Mouse (Mus musculus) midbrain, embryonic 15.5 days (tissue): ENCODE results near the gene Dscaml1. TPM values are rescaled to one million over a fixed set of nuclear protein-coding genes. Genes with fewer than 3 reads are reported as not detected.

Experiments used
- ATAC-seq: fragments of 200-750 bp; cut with Nextera tagmentation; replicated peaks from 2 replicates; pipeline ENCODE4 v1.8.0; 2017; ENCODE audit warnings: moderate TSS enrichment
- H3K27ac ChIP-seq: fragments of 300-500 bp; sonication (generic); 2 replicates; pipeline ENCODE4 v1.5.1; 2015; ENCODE audit warnings: mild to moderate bottlenecking, inconsistent platforms
- H3K27me3 ChIP-seq: fragments of 300-500 bp; sonication (generic); replicated peaks from 2 replicates; pipeline ENCODE4 v1.6.1; 2015; ENCODE audit warnings: inconsistent platforms
- H3K36me3 ChIP-seq: fragments of 300-500 bp; sonication (generic); replicated peaks from 2 replicates; pipeline ENCODE4 v1.6.1; 2015; ENCODE audit warnings: inconsistent platforms
- H3K4me1 ChIP-seq: fragments of 300-500 bp; sonication (generic); 2 replicates; pipeline ENCODE4 v1.6.1; 2015; ENCODE audit warnings: inconsistent platforms
- H3K4me2 ChIP-seq: fragments of 300-500 bp; sonication (generic); 2 replicates; pipeline ENCODE4 v1.6.1; 2015; ENCODE audit warnings: inconsistent platforms, mild to moderate bottlenecking, moderate library complexity
- H3K4me3 ChIP-seq: fragments of 300-500 bp; sonication (generic); 2 replicates; pipeline ENCODE4 v1.5.1; 2015; ENCODE audit warnings: mild to moderate bottlenecking, inconsistent platforms
- H3K9ac ChIP-seq: fragments of 300-500 bp; sonication (generic); 2 replicates; pipeline ENCODE4 v1.6.1; 2015; ENCODE audit warnings: mild to moderate bottlenecking, inconsistent platforms
- H3K9me3 ChIP-seq: fragments of 300-500 bp; sonication (generic); 2 replicates; pipeline ENCODE4 v1.6.1; 2016; ENCODE audit warnings: inconsistent platforms
- WGBS: fragments of 180-500 bp; shearing (Covaris S2); methylation state at CpG from one replicate; pipeline ENCODE4 v1.1.7; 2015; ENCODE audit warnings: mixed read lengths; 5-methylcytosine and 5-hydroxymethylcytosine counted together
- polyA plus RNA-seq: library from polyadenylated mRNA; unstranded; fragments of >200 nt; fragmentation: Nextera tagmentation; extraction: Ambion mirVana; gene quantifications from 2 replicates; pipeline ENCODE4 v1.2.1, GENCODE M21; 2015

The Dscaml1 gene
- polyA plus RNA-seq, 1 experiment from 2014 or later, result 19.6 TPM

GRCm38 (mm10) chr9:45566843-45567578 lies 140.6 kb downstream of the Dscaml1 start:
- WGBS, result 83% methylated on average over 5 of the region's 5 CpGs
- Histone ChIP-seq H3K36me3 (no peaks in the 10 kb centered on the region), H3K27me3 (no peaks in the 10 kb centered on the region), H3K9ac (no peak overlapping the region), H3K27ac (no peak overlapping the region), H3K4me3 (no peak overlapping the region), H3K4me1 (no peaks in the 10 kb centered on the region), H3K9me3 (no peaks in the 10 kb centered on the region), H3K4me2 (no peak overlapping the region)
- no peak for ATAC-seq

DNA sequence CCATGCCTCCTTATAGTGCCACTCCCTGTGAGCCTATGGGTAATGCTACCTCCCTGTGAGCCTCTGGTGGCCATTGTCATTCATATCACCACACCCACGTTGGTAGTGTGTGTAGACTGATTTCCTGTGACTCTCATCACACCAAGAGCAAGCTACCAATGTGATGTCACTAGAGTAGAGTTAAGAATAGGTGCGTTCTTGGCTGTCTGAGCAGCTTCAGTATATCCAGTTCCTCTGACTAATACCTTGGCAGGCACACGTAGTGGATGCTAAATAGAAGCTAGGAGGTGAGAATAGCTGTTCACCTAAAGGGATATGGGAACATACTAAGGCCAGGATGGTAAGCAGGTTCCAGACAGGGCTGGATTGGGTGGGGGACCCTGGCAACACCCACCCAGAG lies 143.3 kb downstream of the Dscaml1 start:
- Histone ChIP-seq H3K4me3 (no peak overlapping the region), H3K4me1 (peaks cover 8% of the 10 kb centered on the region), H3K4me2 (no peak overlapping the region), H3K9me3 (no peaks in the 10 kb centered on the region), H3K36me3 (no peaks in the 10 kb centered on the region), H3K9ac (no peak overlapping the region), H3K27ac (no peak overlapping the region), H3K27me3 (no peaks in the 10 kb centered on the region)
- no peak for ATAC-seq
- 72% methylated on average over 3 of the region's 3 CpGs for WGBS

DNA sequence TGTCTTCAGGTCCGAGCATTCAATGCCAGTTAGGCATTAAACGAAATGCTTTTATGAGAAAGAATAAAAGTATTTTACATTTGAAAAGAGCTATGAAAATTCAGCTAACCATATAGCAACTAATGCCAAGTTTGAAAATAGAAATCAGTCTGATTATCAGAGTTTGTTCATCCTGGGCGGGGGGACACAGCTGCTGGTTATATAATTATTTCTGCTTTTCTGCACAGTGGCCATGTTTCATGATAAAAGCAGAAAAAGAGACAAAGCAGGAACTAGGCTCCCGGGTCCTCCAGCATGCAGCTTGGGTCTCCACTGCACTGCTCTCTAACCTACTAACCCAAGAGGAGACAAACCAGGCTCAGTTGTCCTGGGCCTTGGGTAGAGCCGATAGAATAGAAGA lies 143.9 kb downstream of the Dscaml1 start:
- 74% methylated on average over 5 of the region's 5 CpGs for WGBS
- no peaks in the 10 kb centered on the region for H3K36me3 ChIP-seq
- no peak for ATAC-seq

GRCm38 (mm10) chr9:45572787-45573492 lies 146.5 kb downstream of the Dscaml1 start:
- Histone ChIP-seq H3K27ac (no peak overlapping the region), H3K36me3 (no peaks in the 10 kb centered on the region), H3K9me3 (no peaks in the 10 kb centered on the region), H3K27me3 (no peaks in the 10 kb centered on the region), H3K4me2 (no peak overlapping the region), H3K4me1 (peaks cover 15% of the 10 kb centered on the region), H3K9ac (no peak overlapping the region), H3K4me3 (no peak overlapping the region)
- 40% methylated on average over 9 of the region's 9 CpGs for WGBS
- no peak for ATAC-seq

More for the DNA sequence above, 143.9 kb downstream of the Dscaml1 start:
- H3K4me2 ChIP-seq, result no peak overlapping the region
- H3K9ac ChIP-seq, result no peak overlapping the region
- H3K27me3 ChIP-seq, result no peaks in the 10 kb centered on the region
- peaks cover 8% of the 10 kb centered on the region for H3K4me1 ChIP-seq
- H3K27ac ChIP-seq, result no peak overlapping the region
- no peak overlapping the region for H3K4me3 ChIP-seq
- no peaks in the 10 kb centered on the region for H3K9me3 ChIP-seq

DNA sequence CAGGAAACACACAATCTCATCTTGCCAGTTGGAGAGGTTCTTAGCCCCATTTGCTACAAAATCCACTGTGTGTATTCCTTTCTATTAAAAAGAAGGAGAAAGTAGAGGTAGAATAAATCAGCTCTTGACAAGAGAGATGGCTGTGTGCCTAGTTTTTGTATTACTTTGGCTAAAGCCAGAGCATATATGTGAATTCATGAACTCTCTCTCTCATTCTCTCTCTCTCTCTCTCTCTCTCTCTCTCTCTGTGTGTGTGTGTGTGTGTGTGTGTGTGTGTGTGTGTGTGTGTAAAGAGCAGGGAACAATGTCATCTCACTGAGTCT lies 147.0 kb downstream of the Dscaml1 start:
- H3K27ac ChIP-seq, result no peak overlapping the region
- ATAC-seq, result no peak
- H3K36me3 ChIP-seq, result no peaks in the 10 kb centered on the region
- no peak overlapping the region for H3K4me2 ChIP-seq
- H3K4me1 ChIP-seq, result peaks cover 15% of the 10 kb centered on the region
- H3K27me3 ChIP-seq, result no peaks in the 10 kb centered on the region
- H3K4me3 ChIP-seq, result no peak overlapping the region
- H3K9me3 ChIP-seq, result no peaks in the 10 kb centered on the region
- no peak overlapping the region for H3K9ac ChIP-seq

GRCm38 (mm10) chr9:45574021-45574420 lies 147.6 kb downstream of the Dscaml1 start:
- Histone ChIP-seq H3K4me2 (no peak overlapping the region), H3K27me3 (no peaks in the 10 kb centered on the region), H3K9me3 (no peaks in the 10 kb centered on the region), H3K9ac (no peak overlapping the region), H3K4me3 (no peak overlapping the region), H3K27ac (no peak overlapping the region), H3K4me1 (peaks cover 21% of the 10 kb centered on the region), H3K36me3 (no peaks in the 10 kb centered on the region)
- 85% methylated on average over 8 of the region's 8 CpGs for WGBS
- no peak for ATAC-seq

- ATAC-seq, result peak; percentile 53; the same call in 1 of the 2 replicates
- H3K9ac ChIP-seq, result no peak overlapping the region
- no peaks in the 10 kb centered on the region for H3K9me3 ChIP-seq
- H3K4me2 ChIP-seq, result no peak overlapping the region
- no peaks in the 10 kb centered on the region for H3K36me3 ChIP-seq
- H3K27me3 ChIP-seq, result no peaks in the 10 kb centered on the region
- peaks cover 30% of the 10 kb centered on the region for H3K4me1 ChIP-seq
- no peak overlapping the region for H3K4me3 ChIP-seq
- WGBS, result 33% methylated on average over 16 of the region's 16 CpGs
- H3K27ac ChIP-seq, result peak overlapping the region; percentile 66
Measured at GRCm38 (mm10) chr9:45580069-45580795, 153.8 kb downstream of the Dscaml1 start.

DNA sequence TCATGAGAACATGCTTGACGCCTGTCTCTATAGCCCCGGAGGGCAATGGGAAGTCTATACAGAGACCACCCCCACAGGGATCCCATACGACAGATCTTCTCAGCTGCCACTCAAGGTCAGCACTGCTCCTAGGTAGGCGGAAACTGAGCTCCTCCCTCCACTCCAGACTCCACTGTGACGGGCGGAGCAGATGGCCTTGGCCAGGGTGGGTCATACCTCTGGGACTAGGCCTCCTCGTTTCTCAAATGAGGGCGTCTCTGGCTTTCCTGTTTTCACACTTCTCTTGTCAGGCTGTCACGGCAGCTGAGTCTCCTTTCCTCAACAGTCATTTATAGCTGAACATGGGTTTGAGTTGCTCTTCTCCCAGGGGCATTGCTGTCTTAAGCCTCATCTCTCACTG lies 160.0 kb downstream of the Dscaml1 start:
- no peak for ATAC-seq

DNA sequence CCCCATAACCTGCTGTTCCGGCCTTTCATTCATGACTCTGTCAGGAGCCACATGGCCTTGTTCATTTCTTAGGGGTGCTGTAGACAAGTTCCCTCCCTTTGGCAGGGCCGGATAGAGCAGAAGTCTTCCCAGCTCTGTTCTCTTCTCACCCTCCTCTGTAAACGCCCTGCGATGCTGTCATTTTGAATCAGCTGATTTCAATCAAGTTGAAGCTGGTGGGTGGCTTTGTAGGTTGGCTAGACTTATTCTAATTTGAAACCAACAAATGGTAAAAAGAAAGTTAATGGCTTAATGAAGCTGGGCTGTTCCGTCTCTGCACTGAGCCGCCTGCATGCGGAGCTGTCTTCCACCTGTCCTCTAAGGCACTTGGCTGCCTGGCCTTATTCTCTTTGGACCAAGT lies 161.3 kb downstream of the Dscaml1 start:
- 67% methylated on average over 7 of the region's 7 CpGs for WGBS
- H3K27ac ChIP-seq, result no peak overlapping the region
- no peaks in the 10 kb centered on the region for H3K36me3 ChIP-seq
- H3K4me2 ChIP-seq, result no peak overlapping the region
- H3K9me3 ChIP-seq, result no peaks in the 10 kb centered on the region
- ATAC-seq, result no peak
- H3K27me3 ChIP-seq, result no peaks in the 10 kb centered on the region
- no peak overlapping the region for H3K9ac ChIP-seq
- peaks cover 4% of the 10 kb centered on the region; the same call in 1 of the 2 replicates for H3K4me1 ChIP-seq
- H3K4me3 ChIP-seq, result no peak overlapping the region

More for the DNA sequence above, 160.0 kb downstream of the Dscaml1 start:
- Histone ChIP-seq H3K9me3 (no peaks in the 10 kb centered on the region), H3K4me3 (no peak overlapping the region), H3K4me1 (0 out of 2 replicates have a peak, but pooled peaks cover 4% of the 10 kb centered on the region), H3K36me3 (no peaks in the 10 kb centered on the region), H3K27ac (no peak overlapping the region), H3K4me2 (no peak overlapping the region), H3K27me3 (no peaks in the 10 kb centered on the region), H3K9ac (no peak overlapping the region)
- 58% methylated on average over 9 of the region's 9 CpGs for WGBS

- no peak overlapping the region for H3K9ac ChIP-seq
- H3K9me3 ChIP-seq, result no peaks in the 10 kb centered on the region
- no peak overlapping the region for H3K27ac ChIP-seq
- H3K4me1 ChIP-seq, result peaks cover 4% of the 10 kb centered on the region; the same call in 1 of the 2 replicates
- H3K4me2 ChIP-seq, result no peak overlapping the region
- H3K4me3 ChIP-seq, result no peak overlapping the region
- no peak for ATAC-seq
- H3K27me3 ChIP-seq, result no peaks in the 10 kb centered on the region
- 82% methylated on average over 3 of the region's 3 CpGs for WGBS
- H3K36me3 ChIP-seq, result no peaks in the 10 kb centered on the region
Measured at GRCm38 (mm10) chr9:45589867-45590266, 163.4 kb downstream of the Dscaml1 start.

DNA sequence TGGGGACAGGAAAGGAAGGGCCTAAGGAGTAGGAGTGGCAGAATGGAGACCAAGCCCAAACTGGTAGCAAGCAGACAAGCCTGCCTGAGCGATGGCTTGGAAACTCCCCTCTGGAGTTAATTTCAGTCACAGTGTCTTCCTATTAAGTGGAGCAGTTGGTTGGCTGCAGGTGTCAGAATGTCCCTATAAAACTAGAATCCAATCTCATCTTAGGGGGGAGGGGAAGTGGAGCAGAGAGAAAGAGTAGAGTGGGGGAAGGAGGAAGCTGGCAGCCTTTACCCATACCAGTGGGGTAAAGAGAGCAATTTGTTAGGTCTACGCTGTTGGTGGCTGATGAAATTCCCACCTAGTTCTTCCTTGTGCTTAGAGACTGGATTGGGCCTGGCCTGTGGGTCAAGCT lies 164.6 kb downstream of the Dscaml1 start:
- no peaks in the 10 kb centered on the region for H3K36me3 ChIP-seq
- H3K9ac ChIP-seq, result no peak overlapping the region
- no peak overlapping the region for H3K4me3 ChIP-seq
- H3K9me3 ChIP-seq, result no peaks in the 10 kb centered on the region
- H3K4me1 ChIP-seq, result peaks cover 4% of the 10 kb centered on the region; the same call in 1 of the 2 replicates
- 0 out of 2 replicates have a peak overlapping the region, but pooled peaks have one; percentile 9 for H3K27ac ChIP-seq
- H3K4me2 ChIP-seq, result no peak overlapping the region
- WGBS, result 88% methylated on average over 2 of the region's 2 CpGs
- no peaks in the 10 kb centered on the region for H3K27me3 ChIP-seq
- ATAC-seq, result no peak

DNA sequence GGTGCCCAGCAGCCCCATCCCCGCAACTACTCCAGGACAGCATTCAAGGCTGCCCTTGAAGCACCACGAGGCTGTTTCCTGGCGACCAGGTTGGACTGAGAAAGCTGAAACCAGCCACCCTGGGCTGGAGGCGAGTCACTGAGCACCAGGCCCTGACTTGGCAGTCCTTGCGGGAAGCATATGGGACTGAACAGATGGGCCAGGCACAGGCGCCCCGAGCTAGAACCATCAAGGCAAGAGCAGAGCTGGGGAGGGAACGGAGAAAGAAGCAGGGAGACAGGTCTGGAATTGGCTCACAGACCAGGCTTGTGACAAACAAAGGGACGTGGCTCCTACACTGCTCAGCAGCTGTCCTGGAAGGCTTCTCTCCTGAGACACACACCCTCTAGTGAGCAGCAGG lies 165.9 kb downstream of the Dscaml1 start:
- 75% methylated on average over 9 of the region's 9 CpGs for WGBS
- H3K27me3 ChIP-seq, result no peaks in the 10 kb centered on the region
- H3K4me3 ChIP-seq, result no peak overlapping the region
- no peak overlapping the region for H3K27ac ChIP-seq
- H3K4me2 ChIP-seq, result no peak overlapping the region
- no peak overlapping the region for H3K9ac ChIP-seq
- no peak for ATAC-seq
- H3K36me3 ChIP-seq, result no peaks in the 10 kb centered on the region
- no peaks in the 10 kb centered on the region; the same call in 1 of the 2 replicates for H3K4me1 ChIP-seq
- H3K9me3 ChIP-seq, result no peaks in the 10 kb centered on the region
